Mouse (Mus musculus) E14TG2a.4 (cell line): ENCODE results near the gene Pde6h.

Source experiments
- H3K27me3 ChIP-seq: 2 replicates; pipeline ENCODE4 v1.6.1; 2014; ENCODE audit warnings: low read length, control low read depth; ENCODE audit not compliant: insufficient read depth
- H3K36me3 ChIP-seq: 2 replicates; pipeline ENCODE4 v1.6.1; 2014; ENCODE audit warnings: low read length, control low read depth; ENCODE audit not compliant: insufficient read depth
- H3K4me1 ChIP-seq: replicated peaks from 2 replicates; pipeline ENCODE4 v1.6.1; 2014; ENCODE audit warnings: low read depth, low read length, control low read depth
- H3K4me3 ChIP-seq: replicated peaks from 2 replicates; pipeline ENCODE4 v1.5.1; 2014; ENCODE audit warnings: mild to moderate bottlenecking, low read length
- H3K9me3 ChIP-seq: 2 replicates; pipeline ENCODE4 v1.6.1; 2014; ENCODE audit warnings: low read length, control low read depth
- CTCF ChIP-seq: conservative IDR thresholded peaks from 2 replicates; pipeline ENCODE4 v1.5.1; 2014; ENCODE audit warnings: low read length
- NANOG ChIP-seq: IDR thresholded peaks from 2 replicates; pipeline ENCODE4 v1.6.1; 2014; ENCODE audit warnings: borderline replicate concordance, low read length, mixed read lengths
- POU5F1 ChIP-seq: IDR thresholded peaks from 2 replicates; pipeline ENCODE4 v1.6.1; 2014; ENCODE audit warnings: low read length, borderline replicate concordance

Pde6h gene

DNA sequence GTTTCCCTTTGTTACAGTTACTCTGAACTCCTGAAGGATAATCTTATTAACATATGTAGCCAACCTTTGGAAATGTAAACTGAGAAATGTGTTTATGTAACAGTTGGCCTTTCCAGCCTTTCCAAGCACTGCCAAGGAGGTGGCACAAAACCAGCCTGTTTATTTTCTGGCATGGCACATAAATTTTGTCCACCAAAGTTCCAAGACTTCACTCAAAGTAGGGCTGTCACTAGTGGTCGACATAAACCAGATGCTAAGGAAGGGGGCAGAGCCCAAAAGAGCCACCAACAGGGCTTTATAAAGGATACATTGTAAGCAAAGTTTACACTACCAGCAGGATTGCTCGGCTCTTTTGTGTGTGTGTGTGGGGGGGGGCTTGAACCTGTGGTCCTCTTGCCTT is 5.7 kb upstream of the Pde6h start:
- Histone ChIP-seq H3K9me3 (no peaks in the 10 kb centered on the region), H3K4me1 (peaks cover 5% of the 10 kb centered on the region; the same call in 1 of the 2 replicates), H3K27me3 (peaks cover 12% of the 10 kb centered on the region), H3K4me3 (no peak overlapping the region), H3K36me3 (no peaks in the 10 kb centered on the region)
- TF ChIP-seq POU5F1: no peak
- no peak for TF ChIP-seq CTCF
- TF ChIP-seq NANOG: no peak

DNA sequence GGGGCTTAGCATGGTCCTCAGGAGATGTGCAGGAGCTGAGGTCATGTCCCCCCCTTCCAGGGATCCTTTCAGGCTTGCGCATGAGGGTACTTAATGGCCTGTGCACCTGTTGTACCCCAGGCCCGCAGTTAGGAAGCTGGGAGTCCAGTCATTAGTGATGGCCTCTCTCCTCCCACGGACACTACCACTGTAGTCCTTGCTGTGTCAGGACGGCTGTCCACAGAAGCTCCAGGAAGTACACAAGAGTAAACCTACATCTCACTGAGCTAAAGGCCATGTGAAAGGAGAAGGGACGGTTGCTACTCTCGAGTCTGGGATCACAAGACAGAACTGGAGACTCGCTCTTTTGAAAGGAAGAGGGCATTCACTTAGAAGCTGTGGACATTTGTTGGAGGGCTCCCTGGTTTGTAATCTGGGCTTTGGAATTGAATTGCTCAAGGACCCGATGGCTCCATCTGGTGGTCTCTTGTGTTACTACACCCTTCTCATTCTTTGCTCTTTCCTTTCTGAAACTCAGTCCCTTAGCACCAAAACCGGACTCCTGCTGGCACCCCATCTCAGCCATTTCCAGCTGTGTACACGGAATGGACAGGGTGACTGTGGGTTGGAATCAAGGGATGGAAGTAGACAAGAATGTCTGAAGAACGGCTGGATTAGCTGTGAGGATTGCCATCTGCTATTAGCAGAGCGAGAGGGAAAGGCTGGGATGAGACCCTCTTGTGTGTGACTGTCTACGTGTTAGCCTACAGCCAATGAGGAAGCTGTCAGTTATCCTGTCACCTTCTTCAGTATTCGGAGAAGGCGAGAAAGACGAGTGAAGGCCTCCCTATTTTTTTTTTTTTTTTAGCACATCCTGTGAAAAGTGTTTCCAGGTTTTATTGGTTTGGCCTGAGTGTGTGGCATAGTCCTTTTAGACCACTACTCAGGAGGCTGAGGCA is 3.0 kb upstream of the Pde6h start:
- no peaks in the 10 kb centered on the region for H3K9me3 ChIP-seq
- H3K27me3 ChIP-seq: no peaks in the 10 kb centered on the region; the same call in 1 of the 2 replicates
- H3K4me1 ChIP-seq: no peaks in the 10 kb centered on the region
- TF ChIP-seq POU5F1: no peak
- TF ChIP-seq CTCF: peak; percentile 52
- no peak for TF ChIP-seq NANOG
- no peak overlapping the region for H3K4me3 ChIP-seq
- no peaks in the 10 kb centered on the region for H3K36me3 ChIP-seq

DNA sequence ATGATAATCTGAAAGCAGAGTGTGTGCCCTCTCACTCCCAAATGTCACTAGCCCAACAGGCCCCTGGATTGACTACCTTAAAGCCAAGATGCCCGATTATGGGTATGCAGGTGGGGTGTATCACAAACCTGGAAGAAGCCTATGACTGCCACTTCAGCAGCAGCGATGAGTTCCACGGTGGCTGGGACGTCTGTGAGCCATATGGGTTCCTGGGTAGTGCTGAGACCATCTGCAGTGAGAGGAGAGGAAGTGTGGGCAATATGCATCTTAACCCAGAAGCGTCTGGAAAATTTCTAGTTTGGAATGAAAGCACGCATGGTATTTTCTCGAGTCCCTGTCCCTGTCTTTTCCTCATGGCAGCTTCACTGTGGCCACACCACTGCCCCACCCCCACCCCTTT is 2.0 kb upstream of the Pde6h start:
- no peak for TF ChIP-seq CTCF
- no peak for TF ChIP-seq NANOG
- no peak for TF ChIP-seq POU5F1
- no peaks in the 10 kb centered on the region; the same call in 1 of the 2 replicates for H3K27me3 ChIP-seq
- H3K4me1 ChIP-seq: no peaks in the 10 kb centered on the region

DNA sequence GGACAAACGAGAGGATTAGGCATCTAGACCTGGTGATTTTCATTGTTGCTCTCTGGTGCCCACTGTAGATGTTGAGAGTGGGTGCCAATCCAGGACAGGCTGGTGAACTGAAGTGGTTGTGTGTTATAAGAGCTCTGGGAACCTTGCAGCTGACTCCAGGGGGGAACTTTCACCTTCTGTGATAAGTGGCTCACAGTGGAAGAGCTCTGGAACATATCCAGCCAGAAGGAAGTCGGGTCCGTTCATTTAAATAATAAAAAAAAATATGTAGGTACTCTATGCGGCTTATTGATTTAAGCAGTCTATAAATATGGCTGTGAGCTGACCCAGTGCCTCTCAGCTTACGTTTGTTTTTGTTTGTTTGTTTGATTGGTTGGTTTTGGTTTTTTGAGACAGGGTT is 1.6 kb upstream of the Pde6h start, which contains the start of gene Erp27:
Gene Erp27 (minus strand): TSS at position 101 of the 400 bp plus-strand sequence.
- Histone ChIP-seq H3K9me3 (no peaks in the 10 kb centered on the region), H3K27me3 (no peaks in the 10 kb centered on the region; the same call in 1 of the 2 replicates), H3K4me3 (no peak within 1 kb of the TSS), H3K36me3 (no peaks in the 10 kb centered on the region), H3K4me1 (no peaks in the 10 kb centered on the region)
- no peak for TF ChIP-seq CTCF
- TF ChIP-seq NANOG: no peak
- no peak for TF ChIP-seq POU5F1

More for the DNA sequence above, 2.0 kb upstream of the Pde6h start:
- Histone ChIP-seq H3K4me3 (no peak overlapping the region), H3K9me3 (no peaks in the 10 kb centered on the region), H3K36me3 (no peaks in the 10 kb centered on the region)

DNA sequence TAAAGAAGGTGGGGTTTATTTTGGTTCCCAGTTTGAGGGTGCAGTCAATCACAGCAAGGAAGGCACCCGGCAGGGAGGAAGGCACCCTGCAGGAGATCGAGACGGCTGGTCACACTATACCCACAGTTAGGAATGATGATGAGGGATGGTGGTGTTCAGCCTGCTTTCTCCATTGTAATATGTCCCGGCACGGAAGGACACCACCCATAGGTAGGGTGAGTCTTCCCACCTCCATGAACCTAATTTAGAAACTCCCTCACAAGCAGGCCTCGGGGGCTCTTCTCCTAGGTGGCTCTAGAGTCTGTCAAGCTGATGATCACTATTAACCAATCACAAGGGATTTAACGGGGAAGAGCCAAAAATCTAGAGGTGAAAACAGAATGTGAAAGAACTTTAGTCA is 761 bp upstream of the Pde6h start:
- no peaks in the 10 kb centered on the region for H3K4me1 ChIP-seq
- no peaks in the 10 kb centered on the region; the same call in 1 of the 2 replicates for H3K27me3 ChIP-seq
- H3K36me3 ChIP-seq: no peaks in the 10 kb centered on the region
- TF ChIP-seq NANOG (no peak), CTCF (no peak), POU5F1 (no peak)
- no peak overlapping the region for H3K4me3 ChIP-seq
- H3K9me3 ChIP-seq: no peaks in the 10 kb centered on the region

DNA sequence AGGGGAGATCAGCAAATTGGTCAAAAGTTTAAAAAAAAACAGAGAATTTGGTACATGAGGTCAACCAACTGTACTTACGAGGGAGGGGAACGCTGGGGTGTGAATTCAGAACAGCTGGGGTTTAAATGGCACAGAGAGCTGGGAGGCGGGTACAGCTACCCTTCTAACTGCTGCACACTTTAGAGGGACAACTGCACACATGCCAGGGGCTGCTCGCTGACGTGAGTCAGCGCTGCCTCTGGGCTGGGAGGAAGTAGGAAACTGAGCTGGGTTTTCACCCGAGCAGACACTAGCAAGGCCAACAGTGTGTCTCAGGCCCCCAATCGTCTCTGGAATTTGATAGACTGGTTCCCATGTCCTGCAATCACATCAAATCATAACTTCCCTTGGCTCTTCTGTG is 1.4 kb downstream of the Pde6h start:
- no peaks in the 10 kb centered on the region for H3K36me3 ChIP-seq

DNA sequence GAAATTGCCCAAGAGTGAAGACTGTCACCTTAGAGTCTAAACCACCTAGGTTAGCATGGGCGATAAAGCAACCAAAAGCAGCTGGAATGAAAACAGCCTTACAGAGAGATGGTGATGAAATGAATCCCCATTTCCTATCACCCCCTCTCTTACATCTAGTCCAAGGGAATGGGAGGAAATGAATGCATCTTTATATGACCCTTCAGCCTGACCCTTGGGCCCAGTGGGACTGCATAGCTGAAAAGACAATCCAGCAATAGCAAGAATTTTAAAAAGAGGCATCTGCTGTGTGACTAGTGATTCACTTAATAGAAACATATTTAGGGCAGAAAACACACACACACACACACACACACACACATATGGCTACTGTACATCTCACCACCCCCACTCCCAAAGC is 4.0 kb downstream of the Pde6h start:
- no peak overlapping the region for H3K4me3 ChIP-seq
- H3K36me3 ChIP-seq: no peaks in the 10 kb centered on the region
- TF ChIP-seq POU5F1 (no peak), CTCF (no peak)
- H3K27me3 ChIP-seq: no peaks in the 10 kb centered on the region
- H3K9me3 ChIP-seq: no peaks in the 10 kb centered on the region
- H3K4me1 ChIP-seq: peaks cover 11% of the 10 kb centered on the region

More for the DNA sequence above, 1.4 kb downstream of the Pde6h start:
- H3K9me3 ChIP-seq: no peaks in the 10 kb centered on the region
- TF ChIP-seq CTCF: no peak
- no peak for TF ChIP-seq POU5F1
- TF ChIP-seq NANOG: no peak
- no peak overlapping the region for H3K4me3 ChIP-seq
- no peaks in the 10 kb centered on the region for H3K27me3 ChIP-seq
- H3K4me1 ChIP-seq: no peaks in the 10 kb centered on the region

DNA sequence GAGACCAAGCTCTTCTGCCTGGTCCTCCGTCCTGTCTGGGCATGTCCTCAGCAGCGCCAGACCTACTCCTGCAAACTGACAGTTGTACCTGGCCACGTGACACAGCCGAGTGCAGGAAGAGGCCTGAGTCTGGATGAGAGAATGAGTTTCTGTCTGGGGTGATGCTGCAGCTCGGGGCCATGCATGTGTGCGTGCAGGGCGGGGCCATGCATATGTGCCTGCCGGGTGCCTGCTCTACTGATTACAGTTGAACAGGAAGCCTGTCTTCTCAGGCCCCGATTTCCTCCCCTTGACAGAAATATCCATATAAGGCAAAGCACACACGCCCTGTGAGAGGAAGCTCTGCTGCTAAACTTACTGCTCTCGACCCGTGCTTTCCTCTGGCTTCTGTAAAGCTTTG is 7.0 kb downstream of the Pde6h start:
- no peaks in the 10 kb centered on the region for H3K9me3 ChIP-seq
- TF ChIP-seq POU5F1 (no peak), CTCF (no peak), NANOG (no peak)
- no peak overlapping the region for H3K4me3 ChIP-seq
- H3K36me3 ChIP-seq: no peaks in the 10 kb centered on the region
- peaks cover 11% of the 10 kb centered on the region for H3K4me1 ChIP-seq
- no peaks in the 10 kb centered on the region for H3K27me3 ChIP-seq
